Mouse (Mus musculus) 3134 (cell line): ENCODE results near the gene Disp2.

Experiments
- DNase-seq: peaks from one replicate; pipeline ENCODE4 v3.0.0-alpha.2; 2011; ENCODE audit warnings: low spot score; ENCODE audit not compliant: insufficient read length; ENCODE audit errors: extremely low read depth

Gene Disp2

GRCm38 (mm10) chr2:118779504-118780480 lies at the start of gene Disp2:
Gene Disp2 (plus strand): TSS chr2:118779719.
- peak; percentile 85 for DNase-seq

GRCm38 (mm10) chr2:118729816-118730621 lies 49.5 kb upstream of the Disp2 start:
- DNase-seq = no peak

- DNase-seq = peak; percentile 38
These were observed 49.0 kb upstream of the Disp2 start for GRCm38 (mm10) chr2:118730622-118730915.

GRCm38 (mm10) chr2:118731981-118732380 lies 47.5 kb upstream of the Disp2 start:
- DNase-seq = no peak

GRCm38 (mm10) chr2:118733341-118733740 lies 46.2 kb upstream of the Disp2 start:
- DNase-seq = no peak

GRCm38 (mm10) chr2:118740341-118740740 lies 39.2 kb upstream of the Disp2 start:
- no peak for DNase-seq

- no peak for DNase-seq
These were observed 38.3 kb upstream of the Disp2 start for GRCm38 (mm10) chr2:118741183-118741582.

- no peak for DNase-seq
These were observed 36.1 kb upstream of the Disp2 start for GRCm38 (mm10) chr2:118743261-118743943.

GRCm38 (mm10) chr2:118744621-118745020 lies 34.9 kb upstream of the Disp2 start:
- DNase-seq = no peak

- peak; percentile 96 for DNase-seq
These were observed 34.2 kb upstream of the Disp2 start, which contains the start of gene Inafm2 for GRCm38 (mm10) chr2:118745232-118745884. Gene Inafm2 (plus strand): TSS chr2:118745758.

- DNase-seq = peak; percentile 59
These were observed 33.3 kb upstream of the Disp2 start for GRCm38 (mm10) chr2:118745915-118746901.

GRCm38 (mm10) chr2:118747301-118747960 lies 32.1 kb upstream of the Disp2 start:
- DNase-seq = no peak

- no peak for DNase-seq
These were observed 30.1 kb upstream of the Disp2 start for GRCm38 (mm10) chr2:118749341-118749884.

- no peak for DNase-seq
These were observed 29.0 kb upstream of the Disp2 start for GRCm38 (mm10) chr2:118750476-118750875.

- DNase-seq = no peak
These were observed 27.4 kb upstream of the Disp2 start for GRCm38 (mm10) chr2:118751896-118752791.

GRCm38 (mm10) chr2:118752792-118753108 lies 26.8 kb upstream of the Disp2 start:
- no peak for DNase-seq

- no peak for DNase-seq
These were observed 25.4 kb upstream of the Disp2 start for GRCm38 (mm10) chr2:118754143-118754542.

GRCm38 (mm10) chr2:118755407-118755806 lies 24.1 kb upstream of the Disp2 start:
- DNase-seq = no peak
